Mouse (Mus musculus): ENCODE measurements around the gene Chaf1a.

DNA sequence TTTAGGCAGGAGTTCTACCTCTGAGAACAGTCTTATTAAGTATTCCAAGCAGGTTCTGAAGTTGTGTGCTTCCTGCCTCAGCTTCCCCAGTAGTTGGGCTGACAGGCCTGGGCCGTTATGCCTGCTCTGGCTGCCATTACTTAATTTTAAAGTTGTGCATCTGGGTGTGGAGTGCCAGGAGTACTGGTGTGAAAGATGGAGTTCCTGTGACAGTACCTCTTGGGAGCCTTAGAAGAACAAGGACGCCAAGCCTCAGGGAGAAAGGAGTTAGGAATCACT, 30.3 kb upstream of the Chaf1a start:
- TF ChIP-seq POLR2A (IDR thresholded peaks at IDR 0.05; ENCODE audit: insufficient read depth, low read depth, low read length) (no peak), CTCF (IDR thresholded peaks at IDR 0.05; ENCODE audit: insufficient read depth, low read depth, low read length) (no peak)

Data from olfactory bulb, adult 2 months (tissue).